Mouse (Mus musculus): Measurements from ENCODE around the gene Gsk3b.
"Not testable (repeated sequence)": the region's sequence is repeated elsewhere in the genome, so short reads cannot be mapped to it uniquely, and the experiment has no call there.

Gene Gsk3b

GRCm38 (mm10) chr16:38088629-38089446, at the start of gene Gsk3b:
Gene Gsk3b (plus strand): TSS chr16:38089001.
- DNase-seq (ENCODE audit: low read depth): peak; percentile 99

- DNase-seq (ENCODE audit: low read depth): no peak
Observed at GRCm38 (mm10) chr16:38042160-38042559, 46.6 kb upstream of the Gsk3b start.

- no peak for DNase-seq (ENCODE audit: low read depth)
Observed at GRCm38 (mm10) chr16:38044551-38044950, 44.2 kb upstream of the Gsk3b start.

GRCm38 (mm10) chr16:38047781-38048558, 40.8 kb upstream of the Gsk3b start:
- DNase-seq (ENCODE audit: low read depth): no peak

GRCm38 (mm10) chr16:38057898-38058297, 30.9 kb upstream of the Gsk3b start:
- no peak for DNase-seq (ENCODE audit: low read depth)

DNA sequence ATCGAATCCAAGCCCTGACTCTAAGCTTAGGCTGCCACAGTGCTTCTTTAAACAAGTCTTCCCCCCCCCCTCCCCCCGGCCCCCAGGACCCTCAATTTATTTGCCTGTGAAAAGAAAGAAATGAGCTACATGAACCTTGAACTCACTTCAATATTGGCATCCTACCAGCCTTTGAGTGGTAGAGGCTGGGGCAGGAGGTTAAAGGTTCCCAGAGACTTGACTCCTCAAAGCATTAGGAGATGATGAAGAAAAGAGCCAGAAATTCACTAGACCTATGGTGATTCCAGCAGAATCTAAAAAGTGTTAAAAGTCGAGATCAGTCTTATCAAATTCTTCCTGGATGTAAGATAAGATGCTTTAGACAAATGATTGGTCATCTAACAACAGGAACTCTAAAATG, 30.0 kb upstream of the Gsk3b start:
- no peak for DNase-seq (ENCODE audit: low read depth)

DNA sequence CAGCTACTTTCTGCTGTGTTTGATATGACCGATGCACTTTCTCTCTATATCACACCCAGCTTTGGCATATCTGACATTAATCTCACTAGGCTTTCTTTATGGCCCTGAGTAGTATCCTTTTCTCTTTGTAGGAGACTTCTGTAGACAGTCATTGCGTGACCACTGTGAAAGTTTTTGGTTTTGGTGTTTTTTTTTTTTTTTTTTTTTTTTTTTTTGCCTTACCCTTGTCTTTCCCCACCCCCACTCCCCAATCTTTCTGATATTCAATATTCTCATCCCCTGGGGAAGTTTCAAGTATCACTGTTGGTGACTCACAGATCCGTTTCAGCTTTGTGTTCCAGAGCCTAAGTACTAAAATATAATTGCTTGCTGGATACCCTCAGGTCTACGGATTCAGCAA, 29.2 kb upstream of the Gsk3b start:
- no peak for DNase-seq (ENCODE audit: low read depth)

- not testable (repeated sequence) for DNase-seq (ENCODE audit: low read depth)
Observed at GRCm38 (mm10) chr16:38073859-38074631, 14.8 kb upstream of the Gsk3b start.

DNA sequence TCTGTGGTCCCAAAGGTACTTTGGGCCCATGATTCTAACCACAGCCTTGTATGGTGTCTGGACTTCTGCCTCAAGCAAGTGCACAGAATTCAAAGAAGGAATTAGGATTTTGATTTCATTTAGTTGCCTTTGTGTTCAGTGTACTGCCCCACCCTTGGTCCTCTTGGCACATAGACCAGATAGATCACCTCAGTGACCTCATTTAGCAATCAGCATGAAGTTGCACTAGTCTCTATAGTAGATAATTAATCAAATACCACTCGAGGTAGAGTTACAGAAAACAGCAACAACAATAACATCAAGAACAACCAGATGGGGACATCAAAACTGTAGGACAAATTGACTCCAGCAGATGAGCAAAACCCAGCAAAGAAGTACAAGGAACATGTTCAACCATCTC, 8.6 kb upstream of the Gsk3b start:
- no peak for DNase-seq (ENCODE audit: low read depth)

DNA sequence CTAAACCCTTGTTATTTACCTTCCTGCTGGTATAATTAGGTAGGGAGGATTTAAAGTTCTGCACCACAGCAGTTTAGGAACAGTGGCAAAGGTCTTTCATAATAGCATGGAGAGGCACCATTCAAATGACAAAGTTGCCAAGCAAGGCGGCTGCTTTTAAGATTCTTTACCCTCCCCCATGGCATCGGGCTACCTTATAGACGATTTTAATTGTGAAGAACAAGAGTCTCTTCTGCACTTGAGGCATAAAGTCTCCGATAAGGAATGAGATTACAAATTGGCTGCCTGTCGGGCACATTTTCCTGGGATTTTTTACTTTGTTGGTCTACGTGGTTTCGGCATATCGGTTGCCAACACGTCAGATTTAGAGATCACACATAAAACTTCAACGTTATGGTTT, 1.6 kb upstream of the Gsk3b start:
- DNase-seq (ENCODE audit: low read depth): no peak

DNA sequence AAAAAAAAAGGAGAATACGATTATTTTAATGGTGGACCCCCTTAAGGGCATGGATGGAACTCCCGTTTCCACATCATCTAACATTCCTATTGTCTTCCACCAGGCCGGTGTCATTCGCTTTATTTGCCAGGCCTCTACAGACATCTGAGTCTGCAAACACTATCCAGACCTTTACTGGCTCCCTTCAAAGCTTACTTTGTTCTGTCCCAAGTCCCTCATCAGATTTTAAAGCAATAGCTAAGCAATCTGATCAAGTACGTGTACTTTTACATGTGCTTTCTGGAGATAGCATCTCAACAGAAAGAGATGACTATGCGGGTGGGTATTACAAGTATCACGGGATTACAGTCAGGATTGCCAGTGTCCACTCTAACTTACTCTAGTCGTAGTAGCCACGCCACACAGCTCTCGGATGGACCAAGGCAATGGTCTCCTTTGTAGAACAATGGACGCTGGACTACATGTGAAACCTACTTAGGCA, 1.1 kb upstream of the Gsk3b start:
- no peak for DNase-seq (ENCODE audit: low read depth)

GRCm38 (mm10) chr16:38088126-38088628, 624 bp upstream of the Gsk3b start:
- no peak for DNase-seq (ENCODE audit: low read depth)

- DNase-seq (ENCODE audit: low read depth): no peak
Observed at GRCm38 (mm10) chr16:38089447-38090170, 808 bp downstream of the Gsk3b start.

DNA sequence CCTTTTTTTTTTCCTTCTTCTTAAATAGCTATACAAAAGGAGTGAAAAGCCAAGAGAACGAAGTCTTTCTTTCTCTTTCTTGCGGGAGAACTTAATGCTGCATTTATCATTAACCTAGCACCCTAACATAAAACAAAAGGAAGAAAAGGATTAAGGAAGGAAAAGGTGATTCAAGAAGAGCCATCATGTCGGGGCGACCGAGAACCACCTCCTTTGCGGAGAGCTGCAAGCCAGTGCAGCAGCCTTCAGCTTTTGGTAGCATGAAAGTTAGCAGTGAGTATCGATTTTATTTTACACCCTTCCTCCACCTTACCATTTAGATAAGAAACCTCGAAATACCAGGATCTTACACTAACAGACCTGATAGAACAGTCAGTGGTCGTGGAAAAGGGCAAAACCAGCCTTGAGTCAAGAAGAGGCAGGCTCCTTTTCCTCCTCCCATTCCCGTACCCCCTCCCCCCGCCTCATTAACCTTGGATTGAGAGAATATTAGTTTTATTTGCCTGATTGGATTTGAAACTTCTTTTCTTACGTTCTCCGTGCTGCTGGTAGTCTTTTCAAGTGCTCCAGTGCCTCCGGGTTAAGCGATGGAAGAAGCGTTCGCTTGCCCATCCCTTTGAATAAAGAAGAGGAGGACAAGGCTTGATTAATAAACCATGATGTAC, 1.7 kb downstream of the Gsk3b start:
- DNase-seq (ENCODE audit: low read depth): peak; percentile 42

GRCm38 (mm10) chr16:38091041-38091440, 2.2 kb downstream of the Gsk3b start:
- peak; percentile 20 for DNase-seq (ENCODE audit: low read depth)

- DNase-seq (ENCODE audit: low read depth): no peak
Observed at GRCm38 (mm10) chr16:38091706-38092105, 2.9 kb downstream of the Gsk3b start.

- peak; percentile 33 for DNase-seq (ENCODE audit: low read depth)
Observed at GRCm38 (mm10) chr16:38092598-38092997, 3.8 kb downstream of the Gsk3b start.

DNA sequence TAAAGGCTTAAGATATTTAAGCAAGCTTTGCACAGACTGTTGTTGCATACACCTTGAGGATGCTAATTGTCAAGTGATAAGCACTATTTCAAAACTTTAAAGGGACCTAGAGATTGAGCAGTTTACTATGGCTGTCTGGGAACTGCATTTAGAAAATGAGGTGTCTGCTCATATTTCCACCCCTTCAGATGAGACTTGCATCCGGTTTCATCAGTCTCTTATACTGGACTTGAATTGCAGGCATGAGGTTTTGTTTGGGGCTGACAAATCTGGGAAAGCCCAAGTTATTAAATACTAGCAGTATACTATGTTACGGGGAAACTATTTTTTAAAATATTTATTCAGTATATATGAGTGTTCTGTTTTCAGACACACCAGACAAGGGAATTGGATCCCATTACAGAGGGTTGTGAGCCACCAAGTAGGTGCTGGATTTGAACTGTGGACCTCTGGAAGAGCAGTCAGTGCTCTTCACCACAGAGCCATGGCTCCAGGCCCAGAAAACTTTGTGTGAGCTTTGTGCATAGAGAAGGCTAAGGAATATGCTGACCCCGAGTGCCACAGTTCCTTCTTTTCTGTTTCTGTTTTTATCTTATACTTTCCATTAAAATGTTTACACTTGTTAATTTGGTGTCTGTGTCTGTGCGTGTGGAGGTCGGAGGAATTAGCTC, 6.5 kb downstream of the Gsk3b start:
- DNase-seq (ENCODE audit: low read depth): no peak

DNA sequence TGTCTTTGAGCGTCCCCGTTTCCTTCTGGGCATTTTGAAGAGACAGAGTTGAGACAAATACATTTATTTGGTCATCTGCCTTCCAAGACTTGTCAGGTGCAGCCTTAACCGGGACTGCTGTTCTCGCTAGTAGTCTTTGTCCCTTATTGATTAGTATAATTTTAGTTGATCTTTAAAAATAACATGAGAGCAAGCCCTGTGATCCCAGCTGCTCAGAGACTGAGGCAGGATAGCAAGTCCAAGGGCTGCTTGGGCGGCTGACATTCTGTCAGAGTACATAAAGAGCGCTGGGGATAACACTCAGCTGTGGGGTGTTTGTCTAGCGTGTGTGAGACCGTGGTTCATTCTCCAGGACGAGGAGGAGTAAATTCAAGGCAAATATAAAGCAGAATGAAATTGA, 8.7 kb downstream of the Gsk3b start:
- no peak for DNase-seq (ENCODE audit: low read depth)

GRCm38 (mm10) chr16:38099325-38099724, 10.5 kb downstream of the Gsk3b start:
- DNase-seq (ENCODE audit: low read depth): no peak
